Mouse (Mus musculus) megakaryocyte, adult 5-6 weeks (primary cell): ENCODE data around the gene Hspb1. TPM values are rescaled to one million over a fixed set of nuclear protein-coding genes. Genes with fewer than 3 reads are reported as not detected.

ENCODE experiments used
- total RNA-seq, 2 experiments: library from RNA; stranded (forward) in 1 of 2; stranded (reverse) in 1 of 2; fragments of 153-499, 151-499 nt in 1 of 2; fragments of 221-1000, 200-1000 nt in 1 of 2; gene quantifications; 2 replicates each; pipeline versions ENCODE4 v1.2.3 to v1.2.4; 2015 to 2017

Gene Hspb1
- total RNA-seq, 2 experiments from 2014 or later: not detected

Other genes with a start within 250 kb of the Hspb1 start
- gene Por, start 217.9 kb upstream of the Hspb1 start, total RNA-seq (2015): 29.6 and 31.1 TPM in 2 replicates
- 45.9 and 49.7 TPM in 2 replicates for gene Por, start 217.9 kb upstream of the Hspb1 start, total RNA-seq (2017)
- 18.1 and 20.9 TPM in 2 replicates for gene Tmem120a, start 143.5 kb upstream of the Hspb1 start, total RNA-seq (2015)
- gene Tmem120a, start 143.5 kb upstream of the Hspb1 start, total RNA-seq (2017): 15.1 and 19.1 TPM in 2 replicates
- 0.25 TPM in 1 of 2 replicates, not detected in the other for gene Styxl1, start 109.5 kb upstream of the Hspb1 start, total RNA-seq (2015)
- 0.18 TPM in 1 of 2 replicates, not detected in the other for gene Styxl1, start 109.5 kb upstream of the Hspb1 start, total RNA-seq (2017)
- 240 and 251 TPM in 2 replicates for gene Mdh2, start 109.4 kb upstream of the Hspb1 start, total RNA-seq (2015)
- gene Mdh2, start 109.4 kb upstream of the Hspb1 start, total RNA-seq (2017): 111 and 129 TPM in 2 replicates
- gene Srrm3, start 81.0 kb upstream of the Hspb1 start, total RNA-seq (2015): not detected in 2 replicates
- gene Srrm3, start 81.0 kb upstream of the Hspb1 start, total RNA-seq (2017): not detected in 2 replicates
- gene Ywhag, start 46.7 kb downstream of the Hspb1 start, total RNA-seq (2015): 124 and 141 TPM in 2 replicates
- 72.4 and 88.1 TPM in 2 replicates for gene Ywhag, start 46.7 kb downstream of the Hspb1 start, total RNA-seq (2017)
- gene Ssc4d, start 86.6 kb downstream of the Hspb1 start, total RNA-seq (2015): 17.1 and 19.9 TPM in 2 replicates
- gene Ssc4d, start 86.6 kb downstream of the Hspb1 start, total RNA-seq (2017): 6.0 and 7.4 TPM in 2 replicates
- 0.20 TPM in 1 of 2 replicates, not detected in the other for gene Zp3, start 92.2 kb downstream of the Hspb1 start, total RNA-seq (2015)
- gene Zp3, start 92.2 kb downstream of the Hspb1 start, total RNA-seq (2017): not detected in 2 replicates
- gene Dtx2, start 106.9 kb downstream of the Hspb1 start, total RNA-seq (2015): 26.3 and 30.3 TPM in 2 replicates
- gene Dtx2, start 106.9 kb downstream of the Hspb1 start, total RNA-seq (2017): 10.9 and 12.4 TPM in 2 replicates
- gene Upk3b, start 150.6 kb downstream of the Hspb1 start, total RNA-seq (2015): not detected in 2 replicates
- gene Upk3b, start 150.6 kb downstream of the Hspb1 start, total RNA-seq (2017): not detected in 2 replicates
- gene Upk3bl, start 166.6 kb downstream of the Hspb1 start, total RNA-seq (2015): not detected in 2 replicates
- gene Upk3bl, start 166.6 kb downstream of the Hspb1 start, total RNA-seq (2017): not detected in 2 replicates
- 36.2 and 40.9 TPM in 2 replicates for gene Rasa4, start 196.0 kb downstream of the Hspb1 start, total RNA-seq (2015)
- gene Rasa4, start 196.0 kb downstream of the Hspb1 start, total RNA-seq (2017): 26.0 and 33.8 TPM in 2 replicates
- gene Polr2j, start 228.7 kb downstream of the Hspb1 start, total RNA-seq (2015): 94.7 and 103 TPM in 2 replicates
- 105 and 117 TPM in 2 replicates for gene Polr2j, start 228.7 kb downstream of the Hspb1 start, total RNA-seq (2017)
- gene Lrwd1, start 248.2 kb downstream of the Hspb1 start, total RNA-seq (2015): 12.3 and 16.0 TPM in 2 replicates
- 40.9 and 58.5 TPM in 2 replicates for gene Lrwd1, start 248.2 kb downstream of the Hspb1 start, total RNA-seq (2017)
- 14.0 and 19.8 TPM in 2 replicates for gene Alkbh4, start 248.2 kb downstream of the Hspb1 start, total RNA-seq (2015)
- 11.2 and 15.2 TPM in 2 replicates for gene Alkbh4, start 248.2 kb downstream of the Hspb1 start, total RNA-seq (2017)